Comparison of ENCODE assay signal across 28 mouse cellular contexts in the genomic region with DNA sequence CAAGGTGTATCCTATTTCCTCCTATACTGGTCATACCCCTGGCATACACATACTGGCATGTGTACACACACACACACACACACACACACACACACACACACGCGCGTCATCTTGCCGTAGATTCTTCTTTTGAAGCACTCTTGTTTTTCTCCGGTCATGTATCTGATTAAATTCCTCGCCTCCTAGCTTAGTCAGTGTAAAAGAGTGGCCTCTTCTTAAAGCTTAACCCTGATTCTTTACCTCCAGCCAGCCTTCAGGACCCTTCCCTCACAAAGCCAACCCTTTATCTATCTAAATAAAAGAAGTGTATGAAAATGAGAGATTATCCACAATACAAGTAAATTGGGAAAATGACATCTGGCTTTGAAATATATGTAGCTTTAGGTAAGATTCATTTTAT. TPM values are rescaled to one million over a fixed set of nuclear protein-coding genes. Genes with fewer than 3 reads are reported as not detected.
DNase-seq lines count a peak whose midpoint lies in the region; ATAC-seq lines count a peak whose summit lies in the region.
"Had no signal": no experiment of that assay in that cellular context is flagged by ENCODE, and none has a peak within 500 bp of the region (broad histone marks: within the 10 kb centered on the region; RNA-seq: fewer than 3 reads in every experiment).

No protein-coding gene starts in this region.

- 0 out of 2 replicates have a peak overlapping the region, but pooled peaks have one; percentile 3 for H3K4me2 ChIP-seq in forebrain, embryonic 14.5 days (ENCODE audit: low read length)
- H3K4me2 ChIP-seq in forebrain, embryonic 16.5 days (ENCODE audit: low read length), result no peak overlapping the region
- H3K4me2 ChIP-seq in heart, embryonic 13.5 days, result peak overlapping the region; percentile 35; the same call in 1 of the 2 replicates
- peak overlapping the region; percentile 12; the same call in 1 of the 2 replicates for H3K4me2 ChIP-seq in heart, embryonic 16.5 days (ENCODE audit: low read depth, low read length)
- H3K4me2 ChIP-seq: embryonic facial prominence, embryonic 12.5 days; embryonic facial prominence, embryonic 15.5 days; forebrain, embryonic 15.5 days; hindbrain, embryonic 14.5 days had no signal

- no peaks in the 10 kb centered on the region for H3K9me3 ChIP-seq in forebrain, embryonic 14.5 days (replicated peaks; ENCODE audit: control insufficient read depth, low read length)
- H3K9me3 ChIP-seq in forebrain, embryonic 16.5 days (ENCODE audit: control insufficient read depth, low read length), result no peaks in the 10 kb centered on the region
- no peaks in the 10 kb centered on the region for H3K9me3 ChIP-seq in heart, embryonic 13.5 days
- no peaks in the 10 kb centered on the region for H3K9me3 ChIP-seq in heart, embryonic 16.5 days (replicated peaks; ENCODE audit: control insufficient read depth, low read length)
- H3K9me3 ChIP-seq: embryonic facial prominence, embryonic 12.5 days; embryonic facial prominence, embryonic 15.5 days; forebrain, embryonic 15.5 days; G1E; heart, embryonic 10.5 days had no signal

- no peaks in the 10 kb centered on the region for H3K27me3 ChIP-seq in forebrain, embryonic 14.5 days (replicated peaks; ENCODE audit: control insufficient read depth, insufficient read depth, low read length)
- no peaks in the 10 kb centered on the region for H3K27me3 ChIP-seq in forebrain, embryonic 16.5 days (replicated peaks; ENCODE audit: control insufficient read depth, insufficient read depth, low read length)
- no peaks in the 10 kb centered on the region for H3K27me3 ChIP-seq in heart, embryonic 13.5 days (replicated peaks)
- H3K27me3 ChIP-seq in heart, embryonic 16.5 days (ENCODE audit: control insufficient read depth, insufficient read depth, low read length), result no peaks in the 10 kb centered on the region
- H3K27me3 ChIP-seq: embryonic facial prominence, embryonic 12.5 days; embryonic facial prominence, embryonic 15.5 days; forebrain, embryonic 15.5 days had no signal

- no peak overlapping the region for H3K9ac ChIP-seq in forebrain, embryonic 14.5 days (ENCODE audit: low read length)
- H3K9ac ChIP-seq in forebrain, embryonic 16.5 days (replicated peaks; ENCODE audit: low read depth, low read length), result no peak overlapping the region
- peak overlapping the region; percentile 58 for H3K9ac ChIP-seq in heart, embryonic 13.5 days
- H3K9ac ChIP-seq in heart, embryonic 16.5 days (ENCODE audit: low read length), result no peak overlapping the region
- H3K9ac ChIP-seq: embryonic facial prominence, embryonic 12.5 days; embryonic facial prominence, embryonic 15.5 days; forebrain, embryonic 15.5 days; hindbrain, embryonic 14.5 days had no signal

- H3K36me3 ChIP-seq in forebrain, embryonic 14.5 days (ENCODE audit: control insufficient read depth, insufficient read depth, low read length), result no peaks in the 10 kb centered on the region
- H3K36me3 ChIP-seq in forebrain, embryonic 16.5 days (ENCODE audit: control insufficient read depth, insufficient read depth), result no peaks in the 10 kb centered on the region
- 0 out of 2 replicates have a peak, but pooled peaks cover 2% of the 10 kb centered on the region for H3K36me3 ChIP-seq in heart, embryonic 13.5 days
- no peaks in the 10 kb centered on the region for H3K36me3 ChIP-seq in heart, embryonic 16.5 days (ENCODE audit: control insufficient read depth, insufficient read depth)
- H3K36me3 ChIP-seq: embryonic facial prominence, embryonic 12.5 days; embryonic facial prominence, embryonic 15.5 days; forebrain, embryonic 15.5 days; heart, embryonic 10.5 days had no signal

- peaks cover 4% of the 10 kb centered on the region; the same call in 1 of the 2 replicates for H3K4me1 ChIP-seq in forebrain, embryonic 14.5 days (ENCODE audit: control insufficient read depth, insufficient read depth, low read length)
- peaks cover 8% of the 10 kb centered on the region for H3K4me1 ChIP-seq in forebrain, embryonic 16.5 days (replicated peaks; ENCODE audit: control insufficient read depth, insufficient read depth, low read length)
- peaks cover 51% of the 10 kb centered on the region for H3K4me1 ChIP-seq in heart, embryonic 13.5 days
- peaks cover 25% of the 10 kb centered on the region for H3K4me1 ChIP-seq in heart, embryonic 16.5 days (ENCODE audit: control insufficient read depth, insufficient read depth, low read length)

- no peak overlapping the region for H3K27ac ChIP-seq in forebrain, embryonic 14.5 days (ENCODE audit: low read depth, low read length)
- H3K27ac ChIP-seq in forebrain, embryonic 16.5 days (ENCODE audit: low read length), result no peak overlapping the region
- H3K27ac ChIP-seq in heart, embryonic 13.5 days (replicated peaks), result no peak overlapping the region
- no peak overlapping the region for H3K27ac ChIP-seq in heart, embryonic 16.5 days (ENCODE audit: low read length)
- H3K27ac ChIP-seq: embryonic facial prominence, embryonic 12.5 days; embryonic facial prominence, embryonic 15.5 days; forebrain, embryonic 15.5 days; heart, embryonic 10.5 days; hindbrain, embryonic 14.5 days; hindbrain, postnatal 0 days had no signal

- ATAC-seq in forebrain, embryonic 14.5 days, result no peak
- ATAC-seq in forebrain, embryonic 16.5 days, result no peak
- no peak for ATAC-seq in heart, embryonic 13.5 days (ENCODE audit: extremely low read depth, insufficient number of reproducible peaks, low FRiP score, low TSS enrichment)
- ATAC-seq in heart, embryonic 16.5 days (replicated peaks; ENCODE audit: extremely low read depth, insufficient read depth, low FRiP score), result no peak
- no peak for ATAC-seq in erythroid progenitor cell, adult 5-6 weeks (replicated peaks; ENCODE audit: low FRiP score, poor library complexity, severe bottlenecking)
- ATAC-seq: forebrain, embryonic 15.5 days; hindbrain, postnatal 0 days; inflammation-experienced regulatory T-cells, adult 6 months; intestine, embryonic 16.5 days had no signal

- intact Hi-C loops in heart, postnatal 14 days (cut with DNase I), result no loop called here

- H3K4me3 ChIP-seq in forebrain, embryonic 14.5 days (ENCODE audit: low read depth, low read length), result no peak overlapping the region
- no peak overlapping the region for H3K4me3 ChIP-seq in forebrain, embryonic 16.5 days (replicated peaks; ENCODE audit: low read length)
- no peak overlapping the region; the same call in 1 of the 2 replicates for H3K4me3 ChIP-seq in heart, embryonic 13.5 days
- no peak overlapping the region for H3K4me3 ChIP-seq in heart, embryonic 16.5 days (ENCODE audit: low read length)
- H3K4me3 ChIP-seq: embryonic facial prominence, embryonic 12.5 days; embryonic facial prominence, embryonic 15.5 days; forebrain, embryonic 15.5 days; heart, embryonic 10.5 days had no signal

- 60% methylated on average over 6 of the region's 6 CpGs for WGBS in forebrain, embryonic 14.5 days
- 43% methylated on average over 6 of the region's 6 CpGs for WGBS in forebrain, embryonic 16.5 days
- 49% methylated on average over 6 of the region's 6 CpGs for WGBS in heart, embryonic 13.5 days
- WGBS in heart, embryonic 16.5 days, result 57% methylated on average over 6 of the region's 6 CpGs

- DNase-seq in forebrain, embryonic 14.5 days (ENCODE audit: low spot score), result no peak
- DNase-seq in heart, postnatal 14 days, result no peak
- no peak for DNase-seq in heart, adult 18-20 months
- DNase-seq: adrenal gland, adult 2 months; adrenal gland, postnatal 14 days; B cell, adult 2 months; cerebellum, adult 11 months; cerebellum, adult 2 months; cerebellum, adult 9-11 months; cerebellum, postnatal 25 days; gastrocnemius, postnatal 10 days; gastrocnemius, postnatal 36 days; heart, postnatal 4 days; kidney, adult 18-20 months; kidney, adult 9 months had no signal

RNA-seq across cellular contexts. Expression of a gene that starts 3.3 kb away (rescaled TPM):
- polyA plus RNA-seq in forebrain, embryonic 14.5 days (2014; fragmentation: Nextera tagmentation; extraction: Ambion mirVana), result 9.3 and 9.4 TPM in 2 replicates
- 7.0 and 9.7 TPM in 2 replicates for polyA plus RNA-seq in forebrain, embryonic 16.5 days (2015; fragmentation: Nextera tagmentation; extraction: Ambion mirVana)
- polyA plus RNA-seq in heart, embryonic 13.5 days (2015; fragmentation: Nextera tagmentation; extraction: Ambion mirVana), result 14.2 and 16.6 TPM in 2 replicates
- 10 to 100 TPM; 22.6 to 22.7 TPM for total RNA-seq in heart, postnatal 14 days (2021)
- 14.9 and 15.3 TPM in 2 replicates for polyA plus RNA-seq in heart, embryonic 16.5 days (2015; fragmentation: Nextera tagmentation; extraction: Ambion mirVana)
- 10 to 100 TPM; 20.7 to 23.8 TPM for total RNA-seq in heart, adult 18-20 months (2021)
- 10.5 TPM in 1 of 2 replicates, not detected in the other for total RNA-seq in erythroid progenitor cell, adult 5-6 weeks (2015; ENCODE audit: low replicate concordance)
- total RNA-seq in erythroid progenitor cell, adult 5-6 weeks (2017; ENCODE audit: low replicate concordance), result 2.9 and 5.0 TPM in 2 replicates

RNA-seq across cellular contexts. Expression of a gene that starts 40.9 kb away (rescaled TPM):
- polyA plus RNA-seq in forebrain, embryonic 14.5 days (2014; fragmentation: Nextera tagmentation; extraction: Ambion mirVana), result 1.8 and 2.9 TPM in 2 replicates
- polyA plus RNA-seq in forebrain, embryonic 16.5 days (2015; fragmentation: Nextera tagmentation; extraction: Ambion mirVana), result 3.8 and 4.3 TPM in 2 replicates
- 1.6 and 1.8 TPM in 2 replicates for polyA plus RNA-seq in heart, embryonic 13.5 days (2015; fragmentation: Nextera tagmentation; extraction: Ambion mirVana)
- 1 to 10 TPM; 6.5 to 8.6 TPM for total RNA-seq in heart, postnatal 14 days (2021)
- 2.6 and 2.9 TPM in 2 replicates for polyA plus RNA-seq in heart, embryonic 16.5 days (2015; fragmentation: Nextera tagmentation; extraction: Ambion mirVana)
- 10 to 100 TPM; 13.3 to 15.7 TPM for total RNA-seq in heart, adult 18-20 months (2021)
- 5.8 and 6.7 TPM in 2 replicates for total RNA-seq in erythroid progenitor cell, adult 5-6 weeks (2015; ENCODE audit: low replicate concordance)
- 10.5 and 13.7 TPM in 2 replicates for total RNA-seq in erythroid progenitor cell, adult 5-6 weeks (2017; ENCODE audit: low replicate concordance)
